Mouse (Mus musculus) cerebellum, adult 9-11 months (tissue): ENCODE data around the gene Pga5.

Experiments used
- DNase-seq: peaks from one replicate; pipeline ENCODE4 v3.0.0; 2022

Gene Pga5

DNA sequence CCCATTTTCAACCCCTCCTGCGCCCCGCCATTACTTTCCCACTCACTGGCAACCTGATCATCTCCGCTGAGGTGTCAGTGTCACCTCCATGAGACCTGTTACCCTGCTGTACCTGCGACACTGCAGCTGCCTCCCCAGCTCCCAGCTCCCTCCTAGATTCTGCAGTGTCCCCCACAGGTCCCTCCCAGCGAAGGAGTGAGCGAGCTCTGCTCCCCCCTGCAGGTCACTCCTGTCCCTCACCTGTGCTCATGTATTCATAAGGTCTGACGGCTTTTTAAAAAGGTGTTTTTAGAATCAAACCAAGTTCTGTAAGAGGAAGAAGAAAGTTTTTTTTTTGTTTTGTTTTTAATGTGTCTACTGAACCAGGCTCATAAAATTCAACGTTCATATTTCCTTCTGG, 24.3 kb upstream of the Pga5 start:
- DNase-seq: no peak

DNA sequence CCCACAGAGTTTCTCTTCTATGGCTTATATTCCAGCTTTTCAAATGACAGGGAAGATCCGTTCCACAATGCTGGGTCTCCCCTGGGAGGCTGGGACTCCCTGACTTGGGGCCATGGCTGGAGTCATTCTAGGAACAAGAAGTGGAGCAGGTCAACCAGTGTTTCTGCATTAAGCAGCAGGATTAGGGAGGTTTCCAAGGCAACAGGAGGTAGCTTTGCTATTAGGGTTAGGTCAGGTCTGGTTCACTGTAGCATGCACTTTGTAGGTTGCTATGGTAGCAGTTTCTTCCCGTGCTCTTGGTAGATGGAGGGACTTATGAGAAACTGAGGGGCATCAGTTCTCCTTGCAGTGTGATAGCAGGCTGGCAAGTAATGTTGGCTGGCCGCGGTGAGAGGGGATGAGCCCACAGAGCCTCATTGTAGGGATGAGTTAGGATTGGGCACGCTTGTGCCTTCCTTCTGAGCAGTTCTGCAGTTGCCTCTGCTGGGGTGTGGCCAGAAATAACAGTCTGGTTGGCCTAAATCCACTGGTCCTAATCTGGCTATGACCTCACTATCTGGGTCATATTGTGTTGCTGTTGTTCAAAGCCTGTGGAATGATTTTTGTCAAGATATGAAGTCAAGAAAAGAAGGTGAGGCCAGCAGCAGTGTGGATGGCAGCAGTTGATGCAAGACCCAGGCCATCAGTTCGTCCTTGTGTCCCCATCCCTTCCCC, 23.3 kb upstream of the Pga5 start:
- peak; percentile 78 for DNase-seq

DNA sequence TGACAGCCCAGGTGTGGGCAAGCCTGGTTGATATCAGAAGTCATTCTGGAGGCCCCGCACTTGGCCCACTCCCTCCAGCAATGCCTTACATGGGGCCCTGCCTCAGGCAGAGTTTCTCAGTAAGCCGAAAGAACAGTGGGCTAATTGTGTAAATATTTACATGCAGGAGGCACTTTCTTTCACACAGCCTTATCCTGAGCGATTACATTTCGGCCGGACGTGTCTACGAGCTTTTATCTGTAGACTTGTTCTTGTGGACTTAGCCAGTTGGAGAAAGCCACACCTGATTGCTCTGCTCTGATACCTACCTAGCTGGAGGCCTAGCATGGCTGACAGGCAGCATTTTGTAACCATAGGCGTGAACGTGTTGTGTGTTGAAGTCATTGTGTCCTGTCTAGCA, 22.0 kb upstream of the Pga5 start:
- DNase-seq: no peak

DNA sequence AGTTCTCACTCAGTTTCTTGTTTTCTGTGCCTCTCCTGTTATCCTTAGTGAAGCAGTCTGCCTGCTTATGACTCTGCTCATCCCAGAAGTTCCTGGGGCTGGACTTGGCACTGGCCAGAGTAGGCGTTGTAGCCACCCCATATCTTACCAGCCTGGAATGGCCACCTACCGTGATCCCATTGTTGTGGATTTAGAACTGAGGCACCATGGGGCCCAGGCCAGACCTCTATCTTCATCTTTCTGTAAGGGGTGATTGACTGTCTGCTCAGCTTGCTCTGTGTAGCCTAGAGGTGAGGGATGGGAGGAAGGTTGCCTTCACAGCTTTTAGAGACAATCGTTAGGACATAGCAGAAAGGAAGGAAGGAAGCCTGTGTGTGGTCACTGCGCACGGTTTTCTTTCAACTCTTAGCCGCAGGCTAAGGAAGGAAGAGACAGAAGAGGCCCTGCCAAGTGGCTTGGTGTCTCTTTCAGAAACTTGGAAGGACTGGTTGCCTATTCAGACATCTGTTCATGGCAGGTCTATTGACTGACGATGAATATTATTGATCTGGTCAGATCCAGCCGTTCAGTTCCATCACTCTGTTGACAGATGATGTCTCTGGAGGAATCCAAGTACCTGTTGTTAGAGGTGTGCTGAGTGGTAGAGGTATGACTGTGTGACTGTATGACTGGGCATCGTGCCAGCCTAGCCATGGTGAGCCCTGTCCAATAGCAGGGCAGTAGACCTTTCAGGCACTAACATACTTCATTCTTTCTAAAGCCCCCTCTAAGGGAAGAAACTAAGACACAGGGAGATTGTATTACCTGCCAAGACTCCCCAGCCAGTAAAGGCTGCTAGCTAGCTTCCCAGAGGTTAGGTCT, 20.5 kb upstream of the Pga5 start:
- no peak for DNase-seq

DNA sequence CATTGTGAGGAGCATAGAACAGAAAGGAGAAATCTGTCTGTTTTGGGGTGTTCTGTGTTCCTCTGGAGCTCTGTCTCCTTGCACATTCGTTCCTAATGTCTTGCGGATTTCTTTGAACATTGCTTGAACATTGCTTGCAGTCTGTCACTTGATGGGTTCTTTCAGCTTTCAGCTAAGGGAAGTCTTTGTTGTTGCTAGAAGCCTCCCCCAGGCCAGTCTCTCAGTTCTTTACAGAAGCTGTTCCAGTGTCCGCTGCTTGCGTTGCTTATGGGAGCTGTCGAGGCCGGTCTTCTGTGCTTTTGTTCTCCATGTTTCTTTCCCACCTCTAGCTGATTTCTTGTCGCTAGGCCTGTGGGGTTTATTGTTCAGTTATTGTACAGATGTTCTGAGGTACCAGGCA, 17.9 kb upstream of the Pga5 start:
- DNase-seq: no peak

DNA sequence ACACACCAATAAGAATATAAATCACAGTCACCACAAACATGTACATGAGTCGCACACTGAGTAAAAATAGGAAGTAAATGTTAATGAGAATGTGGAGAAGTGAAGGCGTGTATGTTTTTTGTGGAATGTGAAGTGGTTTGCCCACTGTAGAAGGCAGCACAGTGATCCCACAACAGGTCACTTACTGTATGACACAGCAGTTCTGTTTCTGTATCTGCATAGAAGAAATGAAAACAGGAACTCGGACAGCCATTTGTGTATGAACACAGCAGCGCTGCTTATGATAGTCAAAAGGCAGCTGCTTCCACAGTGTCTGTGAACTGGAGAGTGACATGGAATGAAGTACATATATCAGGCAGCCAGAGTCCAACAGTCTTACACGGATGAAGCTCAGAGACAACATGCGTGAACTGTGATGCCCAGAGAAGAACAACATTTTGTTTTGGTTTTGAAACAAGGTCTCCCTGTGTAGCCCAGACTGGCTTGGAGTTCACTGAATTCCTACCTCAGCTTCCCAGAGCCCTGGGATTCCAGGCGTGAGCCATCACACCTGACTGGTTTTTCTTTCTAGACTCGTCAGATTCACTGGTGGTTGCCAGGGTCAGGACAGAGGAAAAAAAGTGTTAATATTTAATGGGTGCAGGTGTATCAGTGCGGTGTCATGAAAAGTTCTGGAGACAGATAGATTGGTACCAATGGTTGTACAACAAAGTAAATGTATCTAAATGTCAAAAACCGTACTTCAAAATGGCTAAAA, 16.2 kb upstream of the Pga5 start:
- no peak for DNase-seq

DNA sequence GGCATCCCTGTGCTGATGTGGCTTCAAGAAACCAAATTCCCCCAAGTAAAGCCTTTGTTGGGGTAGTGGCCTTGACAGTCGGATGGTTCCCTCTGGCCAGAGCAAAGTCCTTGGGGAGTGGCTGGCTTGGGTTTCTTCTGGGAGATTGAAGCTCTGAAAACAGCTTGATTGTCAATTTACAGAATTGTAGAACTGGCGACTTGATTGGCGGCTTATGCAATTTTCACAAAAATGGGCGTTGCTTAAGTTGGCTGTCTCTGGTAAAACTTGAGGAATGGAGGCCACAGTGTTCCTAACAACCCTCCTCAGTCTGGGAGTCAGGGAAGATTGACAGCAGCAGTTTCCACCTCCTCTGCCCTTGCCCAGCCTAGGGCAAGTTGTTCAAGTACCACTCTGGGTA, 14.5 kb upstream of the Pga5 start:
- no peak for DNase-seq

DNA sequence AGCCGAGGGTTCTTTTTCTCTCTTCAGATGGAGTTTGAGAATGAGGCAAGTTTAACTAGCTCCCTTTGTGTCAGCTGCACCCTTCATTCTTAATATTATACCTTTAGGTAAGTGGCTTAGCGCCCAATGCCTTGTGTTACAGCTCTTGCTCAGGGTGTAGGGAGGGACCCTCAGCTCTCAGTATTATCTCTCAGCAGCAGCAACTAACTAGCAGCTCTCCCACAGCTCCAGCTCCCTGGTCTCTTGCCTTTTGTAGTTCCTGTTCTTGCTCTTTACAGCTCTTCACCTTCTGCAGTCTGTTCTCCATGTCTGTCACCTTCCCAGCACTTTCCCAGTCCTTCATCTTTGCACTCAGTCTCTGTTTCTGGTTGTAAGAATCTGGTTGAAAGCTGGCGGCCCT, 13.8 kb upstream of the Pga5 start:
- no peak for DNase-seq

DNA sequence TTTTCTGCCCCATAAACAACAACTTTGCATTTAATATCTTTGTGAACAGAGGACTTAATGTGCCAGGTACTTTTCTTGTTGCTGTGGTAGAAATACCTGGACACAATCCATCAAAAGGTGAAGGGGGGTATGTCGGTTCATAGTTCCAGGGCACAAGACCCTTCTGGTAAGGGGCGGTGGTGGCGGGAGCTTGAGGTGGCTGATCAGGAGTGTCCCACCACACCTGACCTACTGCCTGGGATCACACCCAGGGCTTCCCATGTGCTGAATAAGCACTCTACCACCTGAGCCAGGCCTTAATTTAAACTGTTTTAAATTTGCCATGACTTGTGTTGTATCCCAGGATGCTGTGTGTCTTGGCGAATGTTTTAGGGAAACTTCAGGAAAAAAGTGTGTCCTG, 13.2 kb upstream of the Pga5 start:
- DNase-seq: peak; percentile 40

DNA sequence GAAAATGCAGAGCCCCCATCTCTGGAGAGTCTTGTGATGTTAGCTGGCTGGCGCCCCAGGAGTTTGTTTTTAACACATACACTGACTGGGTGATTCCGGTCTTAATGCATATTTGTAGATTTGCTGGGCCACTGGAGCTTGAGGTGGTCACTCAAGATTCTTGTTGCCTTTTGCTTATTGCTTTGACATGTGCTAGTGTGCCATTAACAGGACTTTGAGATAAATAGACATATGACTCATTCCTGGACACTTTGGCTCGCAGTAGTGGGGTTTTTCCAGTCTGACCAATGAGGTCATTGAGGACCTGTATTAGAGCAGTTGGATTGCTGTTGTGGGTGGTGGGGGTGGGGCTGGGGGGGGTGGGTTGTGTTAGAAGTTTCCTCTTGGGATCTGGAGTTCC, 12.5 kb upstream of the Pga5 start:
- DNase-seq: peak; percentile 49

DNA sequence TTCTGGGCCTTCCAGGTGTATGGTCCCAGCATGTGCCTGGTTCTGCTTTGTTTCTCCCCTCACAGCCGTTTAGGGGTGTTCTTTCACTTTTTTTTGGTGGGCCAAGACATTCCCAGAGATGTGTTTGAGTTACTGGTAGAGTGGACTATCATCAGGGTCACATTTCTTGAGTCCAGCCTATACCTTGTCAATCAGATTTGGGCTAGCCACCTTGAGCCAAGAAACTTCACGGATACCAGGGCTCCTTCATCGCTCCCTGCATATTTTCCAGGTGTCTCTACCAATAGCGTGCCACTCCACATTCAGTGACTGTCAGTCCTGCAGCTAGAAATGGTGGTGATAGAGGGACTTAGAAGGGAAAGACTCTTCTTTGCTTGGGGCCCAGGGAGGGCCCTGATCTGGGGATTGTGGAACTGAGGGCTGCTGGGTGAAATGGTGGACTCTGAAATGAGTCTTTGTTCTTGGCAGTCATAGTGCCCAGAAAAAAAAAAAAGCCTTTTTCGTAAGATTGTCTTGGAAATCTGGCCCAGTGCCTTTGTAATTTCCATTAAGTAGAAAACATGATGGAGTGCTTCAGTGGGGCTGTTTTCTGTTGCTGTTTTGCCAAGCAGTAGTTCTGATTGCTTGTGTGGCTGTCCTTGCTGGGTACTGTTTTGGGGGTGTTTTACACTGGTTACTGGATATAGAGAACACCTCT, 11.7 kb upstream of the Pga5 start:
- DNase-seq: peak; percentile 37

DNA sequence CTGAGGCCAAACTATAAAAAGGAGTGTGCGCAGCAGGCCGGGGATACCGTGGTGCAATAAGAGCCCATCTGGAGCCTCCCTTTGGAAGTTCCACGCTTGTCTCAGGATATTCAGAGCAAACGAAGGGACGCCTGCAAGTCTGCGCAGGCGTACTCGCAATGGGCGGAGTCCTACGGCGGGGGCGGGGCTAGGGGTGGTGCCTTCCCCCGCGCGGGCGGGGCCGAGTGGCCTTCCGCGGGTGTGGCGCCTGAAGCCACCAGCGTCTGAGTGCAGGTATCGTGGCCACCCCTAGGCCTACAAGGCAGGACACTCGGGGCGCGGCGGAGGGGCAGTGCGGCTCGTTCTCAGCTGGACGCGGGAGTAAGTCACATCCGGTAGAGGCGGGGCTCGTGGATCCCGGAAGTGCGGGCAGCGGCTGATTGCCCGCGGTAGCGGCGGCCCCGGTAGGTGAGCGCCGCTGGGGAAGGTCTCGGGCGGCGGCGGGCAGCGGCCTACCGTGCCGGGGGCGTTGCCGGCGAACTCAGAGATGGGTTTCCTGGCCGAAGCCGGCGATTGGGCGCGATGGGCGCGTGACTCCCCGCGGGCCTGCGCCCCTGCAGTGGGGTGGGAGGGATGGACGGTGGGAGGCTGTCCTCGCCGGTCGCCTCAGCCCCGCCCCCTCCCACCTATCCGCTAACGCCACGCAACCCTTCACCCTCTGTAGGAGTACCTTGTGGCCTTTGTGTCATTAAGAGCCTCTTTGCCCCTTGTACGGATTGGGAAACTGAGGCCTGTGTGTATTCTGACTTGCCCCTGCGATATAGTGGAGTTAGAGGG, 10.9 kb upstream of the Pga5 start, which contains the start of gene Vps37c:
TSS of gene Vps37c (plus strand) at position 199 of the 816 bp plus-strand sequence.
- peak; percentile 94 for DNase-seq

DNA sequence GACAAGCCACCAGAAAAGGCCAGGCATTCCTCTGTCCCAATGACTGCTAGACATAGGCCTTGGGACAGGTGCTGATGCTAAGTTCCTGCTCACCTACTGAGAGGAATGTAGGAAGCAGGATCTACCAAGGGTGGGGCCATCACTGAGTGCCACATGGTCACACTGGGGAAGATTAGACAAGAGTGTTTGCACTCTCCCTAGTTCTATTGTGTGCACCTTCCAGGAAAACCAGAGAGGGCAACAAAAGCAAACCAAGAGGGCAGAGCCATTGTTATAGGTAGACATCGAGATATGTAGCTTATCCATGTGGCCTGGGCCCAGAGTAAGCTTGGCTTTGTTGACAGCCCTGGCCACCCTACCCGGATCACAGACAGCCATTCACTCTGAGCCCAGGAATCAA, 7.9 kb upstream of the Pga5 start:
- peak; percentile 16 for DNase-seq

DNA sequence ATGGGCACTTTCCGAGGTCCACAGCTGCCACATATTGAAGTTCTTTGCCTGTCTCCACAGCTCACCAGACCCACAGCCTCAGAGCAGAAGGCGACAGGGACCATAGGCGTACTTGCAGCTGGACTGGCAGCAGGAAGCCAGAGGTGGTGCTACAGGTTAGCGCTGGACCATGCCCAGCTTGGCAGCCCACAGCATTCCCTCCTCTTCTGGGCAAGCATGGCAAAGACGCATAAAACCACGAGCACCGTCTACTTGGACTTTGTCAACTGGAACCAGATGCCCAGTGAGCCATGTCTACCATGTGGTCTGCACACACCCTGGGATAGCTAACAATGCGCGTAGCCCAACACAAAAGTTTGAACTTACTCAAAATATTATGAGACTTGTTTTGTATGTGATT, 7.2 kb upstream of the Pga5 start:
- peak; percentile 34 for DNase-seq

DNA sequence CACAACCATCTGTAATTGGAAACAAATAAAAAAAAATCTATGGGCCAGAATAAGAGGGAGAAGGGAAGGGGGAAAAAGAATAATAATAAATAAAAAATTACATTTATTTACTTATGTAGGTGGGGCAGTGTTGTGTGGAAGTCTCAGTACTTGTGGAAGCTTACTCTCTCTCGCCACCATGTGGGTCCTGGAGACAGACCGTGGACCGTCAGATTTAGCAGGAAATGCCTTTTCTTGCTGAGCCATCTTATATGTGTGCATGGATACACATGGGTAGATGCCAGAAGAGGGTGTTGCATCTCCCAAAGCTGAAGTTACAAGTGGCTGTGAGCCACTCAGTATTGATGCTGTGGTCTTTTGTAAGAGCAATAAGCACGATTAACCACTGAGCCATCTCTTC, 3.7 kb upstream of the Pga5 start:
- DNase-seq: no peak

DNA sequence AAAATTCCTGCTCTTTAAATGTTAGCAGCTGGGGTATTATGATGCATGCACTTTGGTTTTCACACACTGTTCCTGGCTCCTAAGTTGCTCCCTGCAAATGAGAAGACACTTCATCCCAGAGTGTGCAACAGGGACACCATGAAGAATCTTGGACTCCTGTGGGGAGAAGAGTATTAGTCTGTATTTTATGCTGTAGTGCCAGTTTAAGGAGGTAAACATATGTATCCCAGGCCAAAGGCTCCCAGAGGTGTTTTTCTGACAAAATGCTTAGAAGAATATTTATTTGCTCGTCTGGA, 849 bp upstream of the Pga5 start:
- no peak for DNase-seq

DNA sequence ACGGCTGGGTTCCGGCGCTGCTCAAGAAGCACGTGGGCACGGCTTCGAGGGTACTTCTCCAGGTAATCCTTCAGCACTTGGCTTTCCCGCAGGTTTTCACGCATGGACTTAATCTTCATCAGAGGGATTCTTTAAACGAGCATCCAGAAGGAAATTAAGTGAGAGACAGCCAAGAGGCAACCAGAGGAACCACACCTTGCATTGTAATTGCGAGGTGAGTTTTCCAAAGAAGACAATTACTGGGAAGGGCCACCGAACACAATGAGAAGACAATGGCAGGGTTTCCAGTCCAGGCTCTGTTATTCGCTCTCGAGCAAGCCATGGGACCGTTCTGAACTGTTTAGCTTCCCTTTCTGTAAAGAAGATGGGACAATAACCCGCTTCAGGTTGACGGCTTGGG, 1.2 kb downstream of the Pga5 start:
- DNase-seq: no peak

DNA sequence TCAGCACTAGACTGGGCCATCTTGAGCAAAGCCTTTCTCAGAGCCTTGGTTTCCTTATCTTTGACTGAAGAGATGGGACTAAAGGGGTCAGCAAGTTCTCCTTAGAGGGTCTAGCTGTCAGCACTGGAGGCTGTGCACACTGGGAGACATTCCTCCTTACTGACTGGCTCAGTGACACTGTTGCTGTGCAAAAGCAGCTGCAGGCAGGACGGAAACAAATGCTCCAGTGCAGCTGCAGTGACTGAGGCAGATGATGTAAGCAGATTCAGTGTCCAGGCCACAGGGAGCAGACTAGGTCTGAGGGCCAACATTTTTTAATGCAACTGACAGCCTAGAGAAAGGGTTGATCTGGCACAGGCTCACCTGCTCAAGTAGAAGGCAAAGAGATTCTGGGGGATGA, 4.6 kb downstream of the Pga5 start:
- no peak for DNase-seq

DNA sequence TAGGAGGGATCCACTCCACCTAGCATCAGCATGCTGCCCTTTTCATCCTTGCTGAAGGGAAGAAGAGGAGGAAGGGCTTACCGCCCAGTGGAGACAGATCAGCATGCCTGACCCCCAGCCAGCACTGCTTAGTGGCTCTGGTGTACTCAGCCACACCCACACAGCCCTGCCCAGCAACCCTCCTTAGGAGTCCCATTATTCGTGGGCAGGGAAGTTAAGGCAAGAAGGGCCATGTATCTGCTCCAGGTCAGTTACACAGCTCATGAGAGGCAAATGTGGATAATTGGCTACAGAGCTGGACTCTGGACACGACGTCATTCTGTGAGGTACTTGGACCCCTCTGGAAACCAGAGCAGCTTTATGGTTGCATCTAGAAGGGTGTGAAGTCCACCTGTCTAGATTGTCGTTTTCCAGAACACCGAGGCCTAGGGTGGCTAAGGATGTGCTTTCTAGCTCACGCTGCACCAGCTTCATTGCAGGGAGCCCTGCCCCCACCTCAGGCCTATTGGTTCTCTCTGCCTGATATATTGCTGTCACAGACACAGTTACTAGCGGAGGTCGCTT, 5.9 kb downstream of the Pga5 start:
- DNase-seq: no peak

DNA sequence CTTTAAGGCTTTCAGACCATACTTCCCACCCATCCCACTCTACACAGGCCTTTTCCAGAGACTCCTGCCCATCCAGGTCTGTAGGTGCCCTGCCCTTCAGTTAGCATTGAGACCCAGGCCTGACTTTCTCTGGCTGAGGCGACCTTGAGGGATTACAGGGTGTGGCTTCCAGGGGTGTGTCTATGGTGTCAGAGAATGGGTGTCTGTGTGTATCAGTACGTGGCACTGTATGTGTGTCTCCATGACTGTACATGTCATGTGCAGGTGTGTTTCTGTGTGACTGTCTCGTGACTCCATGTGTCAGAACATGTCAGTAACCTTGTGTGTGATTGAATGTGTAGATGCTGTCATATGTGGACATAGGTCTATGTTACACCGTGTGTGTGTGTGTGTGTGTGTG, 6.6 kb downstream of the Pga5 start:
- no peak for DNase-seq

DNA sequence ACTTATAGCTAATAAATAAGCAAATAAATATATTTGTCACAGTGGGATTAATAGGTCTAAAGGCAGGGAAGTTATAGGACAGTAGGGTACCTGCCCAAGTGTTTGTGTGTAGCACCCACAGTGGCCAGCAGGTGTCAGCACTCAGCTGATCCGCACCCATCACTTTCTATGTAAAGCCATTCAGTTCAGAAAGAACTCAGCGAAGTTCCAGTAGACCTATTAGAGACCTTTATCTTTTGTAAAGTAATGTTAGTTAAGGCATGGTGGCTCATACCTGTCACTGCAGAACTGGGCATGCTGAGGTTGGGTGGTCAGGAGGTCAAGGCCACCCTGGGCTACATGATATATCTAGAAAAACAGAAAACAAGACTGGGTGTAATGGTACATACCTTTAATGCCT, 12.4 kb downstream of the Pga5 start:
- DNase-seq: no peak

DNA sequence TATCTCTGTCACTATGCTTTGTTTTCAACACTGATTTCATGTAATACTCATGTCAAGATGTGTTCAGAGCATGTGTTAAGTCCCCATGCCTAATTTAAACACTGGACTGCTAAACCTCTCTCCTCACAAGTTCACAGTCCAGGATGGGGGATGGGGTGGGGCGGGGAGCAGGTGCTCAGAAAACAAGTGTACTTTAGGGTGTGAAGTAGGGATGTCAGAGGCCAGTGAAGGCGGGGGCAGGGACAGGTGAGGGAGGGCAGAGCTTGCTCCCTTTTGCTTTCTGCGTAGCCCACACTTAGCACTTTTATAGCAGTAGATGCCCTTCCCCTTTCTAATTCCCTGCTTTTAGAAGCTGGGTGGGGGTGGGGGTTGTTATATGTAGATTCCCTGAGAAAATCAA, 12.8 kb downstream of the Pga5 start:
- DNase-seq: no peak
